Mouse (Mus musculus): Measurements from ENCODE around the gene Olfr1313. TPM values are rescaled to one million over a fixed set of nuclear protein-coding genes. Genes with fewer than 3 reads are reported as not detected.
"Not testable (repeated sequence)": the region's sequence is repeated elsewhere in the genome, so short reads cannot be mapped to it uniquely, and the experiment has no call there.

Olfr1313 gene
- not detected for polyA plus RNA-seq (2012; fragmentation: generic; extraction: Trizol)
- long read RNA-seq, experiment 1: 0 reads
- long read RNA-seq, experiment 2: 0 reads

DNA sequence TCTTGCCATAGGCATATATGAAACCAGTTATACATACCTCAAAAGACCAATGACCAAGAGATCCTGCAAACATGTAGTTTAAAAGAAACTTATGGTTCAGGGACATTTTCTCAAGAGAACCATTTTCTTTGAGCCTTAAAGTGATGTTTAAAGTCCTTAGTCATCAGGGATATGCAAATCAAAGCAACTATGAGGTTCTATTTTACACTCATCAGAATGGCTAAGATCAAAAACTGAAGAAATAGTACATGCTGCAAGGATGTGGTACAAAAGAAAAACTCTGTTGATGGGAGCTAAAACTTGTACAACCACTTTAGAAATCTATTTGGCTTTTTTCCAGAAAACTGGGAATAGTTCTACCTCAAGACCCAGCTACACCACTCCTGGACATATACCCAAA lies at the start of gene Olfr1313:
Gene Olfr1313 (minus strand): TSS at position 101 of the 400 bp plus-strand sequence.
- no peaks in the 10 kb centered on the region for H3K27me3 ChIP-seq (ENCODE audit: control insufficient read depth, insufficient read depth, insufficient read length)
- H3ac ChIP-seq (ENCODE audit: control insufficient read depth, insufficient read length, low read depth): no peak within 1 kb of the TSS
- no peaks in the 10 kb centered on the region for H3K79me2 ChIP-seq (ENCODE audit: control insufficient read depth, insufficient read depth)
- no peaks in the 10 kb centered on the region for H3K36me3 ChIP-seq (ENCODE audit: control insufficient read depth, insufficient read depth)
- no peaks in the 10 kb centered on the region for H3K79me3 ChIP-seq (ENCODE audit: low read depth)
- no peak for TF ChIP-seq CEBPB (IDR thresholded peaks at IDR 0.05; ENCODE audit: low read depth)
- TF ChIP-seq FOSL1 (IDR thresholded peaks at IDR 0.05; ENCODE audit: insufficient read depth, low read length, poor library complexity, severe bottlenecking): no peak
- TF ChIP-seq MAX (IDR thresholded peaks at IDR 0.05): no peak
- TF ChIP-seq MYOD1 (IDR thresholded peaks at IDR 0.05; ENCODE audit: control insufficient read depth, insufficient read length, low read depth): no peak
- TF ChIP-seq MYOG (IDR thresholded peaks at IDR 0.05; ENCODE audit: control insufficient read depth, extremely low read depth, insufficient read length): no peak
- TF ChIP-seq CTCF (IDR thresholded peaks at IDR 0.05; ENCODE audit: control insufficient read depth, insufficient read depth, insufficient read length): no peak
- TF ChIP-seq USF1 (IDR thresholded peaks at IDR 0.05; ENCODE audit: low read depth): no peak
- no peak within 1 kb of the TSS for H3K4me3 ChIP-seq (ENCODE audit: insufficient read depth, poor library complexity, severe bottlenecking)

DNA sequence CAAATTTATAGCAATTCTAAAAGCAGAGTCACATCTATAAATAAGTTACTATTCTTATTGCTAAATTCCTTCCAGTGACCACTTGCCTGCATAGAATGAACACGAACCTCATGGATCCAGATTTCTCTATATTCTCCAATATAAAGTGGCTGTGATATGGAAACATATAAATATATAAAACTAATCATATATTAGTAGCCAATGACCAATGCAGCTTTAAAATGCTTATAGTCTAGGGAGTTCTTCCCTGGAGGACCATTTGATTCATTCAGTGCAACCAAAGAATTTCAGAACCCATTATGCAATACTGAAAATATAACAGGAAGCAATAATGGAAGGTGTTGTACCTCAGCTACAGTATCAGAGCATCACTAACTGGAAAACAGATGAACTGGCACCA lies 37.7 kb upstream of the Olfr1313 start, which contains the start of gene Olfr1315-ps1:
Gene Olfr1315-ps1 (minus strand): TSS at position 101 of the 400 bp plus-strand sequence.
- Histone ChIP-seq H3K79me2 (ENCODE audit: control insufficient read depth, insufficient read depth) (no peaks in the 10 kb centered on the region), H3K36me3 (ENCODE audit: control insufficient read depth, insufficient read depth) (no peaks in the 10 kb centered on the region), H3K27me3 (ENCODE audit: control insufficient read depth, insufficient read depth, insufficient read length) (no peaks in the 10 kb centered on the region), H3K79me3 (ENCODE audit: low read depth) (no peaks in the 10 kb centered on the region), H3ac (ENCODE audit: control insufficient read depth, insufficient read length, low read depth) (no peak within 1 kb of the TSS), H3K4me3 (ENCODE audit: insufficient read depth, poor library complexity, severe bottlenecking) (no peak within 1 kb of the TSS)
- TF ChIP-seq MYOG (IDR thresholded peaks at IDR 0.05; ENCODE audit: control insufficient read depth, extremely low read depth, insufficient read length): no peak
- TF ChIP-seq CEBPB (IDR thresholded peaks at IDR 0.05; ENCODE audit: low read depth): no peak
- no peak for TF ChIP-seq FOSL1 (IDR thresholded peaks at IDR 0.05; ENCODE audit: insufficient read depth, low read length, poor library complexity, severe bottlenecking)
- TF ChIP-seq USF1 (IDR thresholded peaks at IDR 0.05; ENCODE audit: low read depth): no peak
- TF ChIP-seq CTCF (IDR thresholded peaks at IDR 0.05; ENCODE audit: control insufficient read depth, insufficient read depth, insufficient read length): no peak
- TF ChIP-seq MAX (IDR thresholded peaks at IDR 0.05): no peak
- TF ChIP-seq MYOD1 (IDR thresholded peaks at IDR 0.05; ENCODE audit: control insufficient read depth, insufficient read length, low read depth): no peak

DNA sequence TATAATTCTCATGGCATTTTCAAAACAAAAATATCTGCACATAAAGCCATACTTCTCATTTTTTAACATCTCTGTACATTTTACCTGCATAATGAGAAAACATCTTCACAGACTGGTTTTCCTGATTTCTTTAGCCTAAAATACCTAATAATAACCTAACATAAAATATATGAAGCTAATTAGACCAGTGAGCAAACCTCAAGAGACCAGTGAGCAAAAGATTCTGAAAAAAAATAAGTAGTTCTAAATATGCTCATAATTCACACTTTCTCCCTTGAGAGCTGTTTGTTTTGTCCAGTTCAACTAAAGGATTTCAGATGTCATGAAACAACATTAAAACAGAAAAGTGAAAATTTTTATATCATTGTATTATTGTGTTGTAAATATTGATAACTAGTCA lies 19.0 kb upstream of the Olfr1313 start, which contains the start of gene Olfr1314:
Gene Olfr1314 (minus strand): TSS at position 101 of the 400 bp plus-strand sequence.
- TF ChIP-seq CTCF (IDR thresholded peaks at IDR 0.05; ENCODE audit: control insufficient read depth, insufficient read depth, insufficient read length): no peak
- TF ChIP-seq USF1 (IDR thresholded peaks at IDR 0.05; ENCODE audit: low read depth): no peak
- no peak for TF ChIP-seq FOSL1 (IDR thresholded peaks at IDR 0.05; ENCODE audit: insufficient read depth, low read length, poor library complexity, severe bottlenecking)
- H3K4me3 ChIP-seq (ENCODE audit: insufficient read depth, poor library complexity, severe bottlenecking): no peak within 1 kb of the TSS
- H3K79me3 ChIP-seq (ENCODE audit: low read depth): no peaks in the 10 kb centered on the region
- no peak within 1 kb of the TSS for H3ac ChIP-seq (ENCODE audit: control insufficient read depth, insufficient read length, low read depth)
- H3K79me2 ChIP-seq (ENCODE audit: control insufficient read depth, insufficient read depth): no peaks in the 10 kb centered on the region
- no peaks in the 10 kb centered on the region for H3K36me3 ChIP-seq (ENCODE audit: control insufficient read depth, insufficient read depth)
- no peaks in the 10 kb centered on the region for H3K27me3 ChIP-seq (ENCODE audit: control insufficient read depth, insufficient read depth, insufficient read length)

DNA sequence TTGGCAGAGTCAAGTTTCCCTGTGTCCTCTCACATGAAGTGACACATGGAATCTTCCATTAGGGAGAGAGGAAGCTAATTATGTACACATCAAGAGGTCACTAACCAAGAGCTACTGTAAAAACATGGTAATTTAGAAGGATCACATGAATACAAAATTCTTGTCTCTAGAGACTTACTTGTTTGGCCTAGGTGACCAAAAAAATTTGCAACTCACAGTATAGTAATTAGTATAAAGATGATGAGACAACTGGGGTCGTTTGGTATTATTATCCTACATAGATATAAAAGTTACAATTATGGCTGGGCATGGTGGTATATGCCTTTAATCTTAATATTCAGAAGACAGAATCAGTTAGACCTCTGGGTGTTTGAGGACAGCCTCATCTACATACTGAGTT lies 27.5 kb downstream of the Olfr1313 start, which contains the start of gene Olfr1312:
Gene Olfr1312 (minus strand): TSS at position 101 of the 400 bp plus-strand sequence.
- Histone ChIP-seq H3K36me3 (ENCODE audit: control insufficient read depth, insufficient read depth) (no peaks in the 10 kb centered on the region), H3K79me3 (ENCODE audit: low read depth) (no peaks in the 10 kb centered on the region), H3ac (ENCODE audit: control insufficient read depth, insufficient read length, low read depth) (no peak within 1 kb of the TSS), H3K79me2 (ENCODE audit: control insufficient read depth, insufficient read depth) (no peaks in the 10 kb centered on the region), H3K4me3 (ENCODE audit: insufficient read depth, poor library complexity, severe bottlenecking) (no peak within 1 kb of the TSS), H3K27me3 (ENCODE audit: control insufficient read depth, insufficient read depth, insufficient read length) (no peaks in the 10 kb centered on the region)
- TF ChIP-seq MYOG (IDR thresholded peaks at IDR 0.05; ENCODE audit: control insufficient read depth, extremely low read depth, insufficient read length): no peak
- no peak for TF ChIP-seq MAX (IDR thresholded peaks at IDR 0.05)
- no peak for TF ChIP-seq CTCF (IDR thresholded peaks at IDR 0.05; ENCODE audit: control insufficient read depth, insufficient read depth, insufficient read length)
- no peak for TF ChIP-seq FOSL1 (IDR thresholded peaks at IDR 0.05; ENCODE audit: insufficient read depth, low read length, poor library complexity, severe bottlenecking)
- TF ChIP-seq CEBPB (IDR thresholded peaks at IDR 0.05; ENCODE audit: low read depth): no peak
- TF ChIP-seq MYOD1 (IDR thresholded peaks at IDR 0.05; ENCODE audit: control insufficient read depth, insufficient read length, low read depth): no peak
- no peak for TF ChIP-seq USF1 (IDR thresholded peaks at IDR 0.05; ENCODE audit: low read depth)

DNA sequence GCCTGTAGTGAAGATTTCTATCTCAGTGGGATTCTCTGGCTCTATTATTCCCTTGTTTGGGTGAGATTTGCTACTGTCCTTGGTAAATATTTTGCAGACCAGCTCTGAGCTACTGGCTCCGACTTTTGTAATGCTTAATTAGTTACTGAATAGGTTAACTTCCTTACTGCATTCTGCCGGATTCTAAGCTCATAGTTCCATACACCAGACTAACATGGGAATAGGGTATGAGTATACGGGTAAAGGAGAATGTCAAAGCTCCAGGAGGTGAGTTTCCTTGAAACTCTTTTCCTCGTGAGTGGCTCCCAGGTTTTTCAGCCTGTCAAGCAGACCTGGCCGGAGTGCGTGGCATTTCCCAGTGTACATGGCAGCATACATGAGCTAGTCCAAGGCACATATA lies 50.7 kb downstream of the Olfr1313 start:
- H3K27me3 ChIP-seq (ENCODE audit: control insufficient read depth, insufficient read depth, insufficient read length): not testable (repeated sequence)

DNA sequence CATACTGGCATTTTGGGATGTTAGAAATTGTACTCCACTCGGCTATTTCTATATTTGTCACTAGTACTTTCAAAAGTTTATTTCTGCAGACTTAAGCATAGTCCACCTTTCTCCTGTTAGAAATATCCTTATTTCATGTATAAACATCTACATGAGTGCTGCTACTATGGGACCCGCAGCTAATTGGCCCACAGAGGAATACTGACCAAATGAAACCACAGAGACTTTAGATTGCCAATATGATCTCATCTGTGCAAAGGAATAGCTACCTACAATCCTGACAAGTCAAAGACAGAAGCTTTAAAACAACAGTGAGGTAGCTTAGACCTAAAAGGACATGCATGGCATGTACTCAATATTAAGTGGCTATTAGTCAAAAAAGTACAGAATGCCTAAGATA lies 53.3 kb downstream of the Olfr1313 start, which contains the start of gene Olfr1311:
Gene Olfr1311 (minus strand): TSS at position 101 of the 400 bp plus-strand sequence.
- Histone ChIP-seq H3K27me3 (ENCODE audit: control insufficient read depth, insufficient read depth, insufficient read length) (no peaks in the 10 kb centered on the region), H3K79me3 (ENCODE audit: low read depth) (no peaks in the 10 kb centered on the region), H3K4me3 (ENCODE audit: insufficient read depth, poor library complexity, severe bottlenecking) (no peak within 1 kb of the TSS), H3ac (ENCODE audit: control insufficient read depth, insufficient read length, low read depth) (no peak within 1 kb of the TSS), H3K36me3 (ENCODE audit: control insufficient read depth, insufficient read depth) (no peaks in the 10 kb centered on the region), H3K79me2 (ENCODE audit: control insufficient read depth, insufficient read depth) (no peaks in the 10 kb centered on the region)
- no peak for TF ChIP-seq MYOD1 (IDR thresholded peaks at IDR 0.05; ENCODE audit: control insufficient read depth, insufficient read length, low read depth)
- TF ChIP-seq CTCF (IDR thresholded peaks at IDR 0.05; ENCODE audit: control insufficient read depth, insufficient read depth, insufficient read length): no peak

More for the DNA sequence above, 50.7 kb downstream of the Olfr1313 start:
- H3K79me2 ChIP-seq (ENCODE audit: control insufficient read depth, insufficient read depth); H3K4me3 ChIP-seq (ENCODE audit: insufficient read depth, poor library complexity, severe bottlenecking); H3K79me3 ChIP-seq (ENCODE audit: low read depth); H3K36me3 ChIP-seq (ENCODE audit: control insufficient read depth, insufficient read depth); H3ac ChIP-seq (ENCODE audit: control insufficient read depth, insufficient read length, low read depth): not testable (repeated sequence)

Other genes with a start within 250 kb of the Olfr1313 start
- gene Olfr1305, start 200.7 kb downstream of the Olfr1313 start, polyA plus RNA-seq (2012; fragmentation: generic; extraction: Trizol): not detected
- gene Olfr1306, start 161.6 kb downstream of the Olfr1313 start, polyA plus RNA-seq (2012; fragmentation: generic; extraction: Trizol): not detected
- not detected for gene Olfr1307, start 128.4 kb downstream of the Olfr1313 start, polyA plus RNA-seq (2012; fragmentation: generic; extraction: Trizol)
- gene Olfr1308, start 112.9 kb downstream of the Olfr1313 start, polyA plus RNA-seq (2012; fragmentation: generic; extraction: Trizol): not detected
- gene Olfr1309, start 87.6 kb downstream of the Olfr1313 start, polyA plus RNA-seq (2012; fragmentation: generic; extraction: Trizol): not detected
- not detected for gene Olfr1310, start 65.1 kb downstream of the Olfr1313 start, polyA plus RNA-seq (2012; fragmentation: generic; extraction: Trizol)
- not detected for gene Olfr1311, start 53.4 kb downstream of the Olfr1313 start, polyA plus RNA-seq (2012; fragmentation: generic; extraction: Trizol)
- not detected for gene Olfr1312, start 27.6 kb downstream of the Olfr1313 start, polyA plus RNA-seq (2012; fragmentation: generic; extraction: Trizol)
- gene Olfr1314, start 18.9 kb upstream of the Olfr1313 start, polyA plus RNA-seq (2012; fragmentation: generic; extraction: Trizol): not detected
- gene Olfr1315-ps1, start 37.6 kb upstream of the Olfr1313 start, polyA plus RNA-seq (2012; fragmentation: generic; extraction: Trizol): not detected
- gene Olfr1316, start 57.1 kb upstream of the Olfr1313 start, polyA plus RNA-seq (2012; fragmentation: generic; extraction: Trizol): not detected
- gene Olfr1317, start 62.5 kb upstream of the Olfr1313 start, polyA plus RNA-seq (2012; fragmentation: generic; extraction: Trizol): not detected
- 0.02 TPM for gene Olfr1318, start 76.4 kb upstream of the Olfr1313 start, polyA plus RNA-seq (2012; fragmentation: generic; extraction: Trizol)
- gene Lpcat4, start 161.6 kb upstream of the Olfr1313 start, polyA plus RNA-seq (2012; fragmentation: generic; extraction: Trizol): 28.0 TPM
- gene Nutm1, start 181.4 kb upstream of the Olfr1313 start, polyA plus RNA-seq (2012; fragmentation: generic; extraction: Trizol): 0.02 TPM
- 139 TPM for gene Nop10, start 184.1 kb upstream of the Olfr1313 start, polyA plus RNA-seq (2012; fragmentation: generic; extraction: Trizol)
- 4.4 TPM for gene Slc12a6, start 188.0 kb upstream of the Olfr1313 start, polyA plus RNA-seq (2012; fragmentation: generic; extraction: Trizol)
- gene Gm21985, start 188.5 kb upstream of the Olfr1313 start, polyA plus RNA-seq (2012; fragmentation: generic; extraction: Trizol): not detected